Mouse (Mus musculus) embryonic facial prominence, embryonic 11.5 days (tissue): ENCODE measurements around the gene Slx1b. TPM values are rescaled to one million over a fixed set of nuclear protein-coding genes. Genes with fewer than 3 reads are reported as not detected.
"Not testable (repeated sequence)": the region's sequence is repeated elsewhere in the genome, so short reads cannot be mapped to it uniquely, and the experiment has no call there.

Experiments used
- ATAC-seq: fragments of 200-750 bp; cut with Nextera tagmentation; replicated peaks from 2 replicates; pipeline ENCODE4 v1.8.0; 2017; ENCODE audit warnings: low read depth; ENCODE audit not compliant: insufficient number of reproducible peaks, low FRiP score, low TSS enrichment
- DNase-seq: peaks from one replicate; pipeline ENCODE4 v3.0.0-alpha.2; 2015; ENCODE audit warnings: low spot score
- H3K27ac ChIP-seq: fragments of 300-500 bp; sonication (generic); replicated peaks from 2 replicates; pipeline ENCODE4 v1.5.1; 2014; ENCODE audit warnings: mild to moderate bottlenecking, low read depth, low read length, control low read depth
- H3K27me3 ChIP-seq: fragments of 300-500 bp; sonication (generic); 2 replicates; pipeline ENCODE4 v1.6.1; 2014; ENCODE audit warnings: mild to moderate bottlenecking, low read length, moderate library complexity, mixed read lengths; ENCODE audit not compliant: control insufficient read depth, insufficient read depth
- H3K36me3 ChIP-seq: fragments of 300-500 bp; sonication (generic); replicated peaks from 2 replicates; pipeline ENCODE4 v1.6.1; 2014; ENCODE audit warnings: low read depth, mild to moderate bottlenecking, low read length, moderate library complexity, mixed read lengths; ENCODE audit not compliant: control insufficient read depth, insufficient read depth
- H3K4me1 ChIP-seq: fragments of 300-500 bp; sonication (generic); 2 replicates; pipeline ENCODE4 v1.6.1; 2014; ENCODE audit warnings: low read length, mixed read lengths; ENCODE audit not compliant: control insufficient read depth, insufficient read depth
- H3K4me2 ChIP-seq: fragments of 300-500 bp; sonication (generic); 2 replicates; pipeline ENCODE4 v1.6.1; 2014; ENCODE audit warnings: low read depth, mild to moderate bottlenecking, control low read depth, low read length, moderate library complexity
- H3K4me3 ChIP-seq: fragments of 300-500 bp; sonication (generic); 2 replicates; pipeline ENCODE4 v1.5.1; 2014; ENCODE audit warnings: low read depth, low read length, control low read depth
- H3K9ac ChIP-seq: fragments of 300-500 bp; sonication (generic); replicated peaks from 2 replicates; pipeline ENCODE4 v1.6.1; 2014; ENCODE audit warnings: mild to moderate bottlenecking, control low read depth, low read length
- H3K9me3 ChIP-seq: fragments of 300-500 bp; sonication (generic); replicated peaks from 2 replicates; pipeline ENCODE4 v1.6.1; 2016; ENCODE audit warnings: mild to moderate bottlenecking, low read length, inconsistent platforms, mixed read lengths; ENCODE audit not compliant: control insufficient read depth
- WGBS: fragments of 180-500 bp; shearing (Covaris S2); extraction: QIAGEN DNeasy Blood & Tissue Kit; methylation state at CpG from one replicate; pipeline ENCODE4 v1.1.7; 2014; 5-methylcytosine and 5-hydroxymethylcytosine counted together
- polyA plus RNA-seq: library from polyadenylated mRNA; unstranded; fragments of >200 nt; fragmentation: Nextera tagmentation; extraction: Ambion mirVana; gene quantifications from 2 replicates; pipeline ENCODE4 v1.2.1, GENCODE M21; 2014

Gene Slx1b
- 10.0 and 10.4 TPM in 2 replicates for polyA plus RNA-seq

GRCm38 (mm10) chr7:126695631-126696207 is at the start of gene Slx1b:
Gene Slx1b, minus strand, starts transcription at chr7:126695784.
- DNase-seq: peak; percentile 98
- peaks cover 2% of the 10 kb centered on the region; the same call in 1 of the 2 replicates for H3K4me1 ChIP-seq
- H3K9ac ChIP-seq: peak within 1 kb of the TSS; percentile 90
- no peaks in the 10 kb centered on the region for H3K27me3 ChIP-seq
- H3K4me2 ChIP-seq: peak within 1 kb of the TSS; percentile 76
- ATAC-seq: peak; percentile 95
- H3K27ac ChIP-seq: peak within 1 kb of the TSS; percentile 89
- WGBS: 0% methylated on average over 37 of the region's 40 CpGs
- peak within 1 kb of the TSS; percentile 85 for H3K4me3 ChIP-seq
- no peaks in the 10 kb centered on the region; the same call in 1 of the 2 replicates for H3K36me3 ChIP-seq
- H3K9me3 ChIP-seq: no peaks in the 10 kb centered on the region

- H3K9me3 ChIP-seq: no peaks in the 10 kb centered on the region
- no peak overlapping the region for H3K9ac ChIP-seq
- H3K36me3 ChIP-seq: no peaks in the 10 kb centered on the region
- no peak overlapping the region for H3K27ac ChIP-seq
- no peak overlapping the region for H3K4me3 ChIP-seq
- 93% methylated on average over 13 of the region's 13 CpGs for WGBS
- DNase-seq (no peak), ATAC-seq (no peak)
- H3K4me2 ChIP-seq: no peak overlapping the region
- H3K27me3 ChIP-seq: no peaks in the 10 kb centered on the region
- H3K4me1 ChIP-seq: no peaks in the 10 kb centered on the region
Measured at GRCm38 (mm10) chr7:126741964-126742482, 46.4 kb upstream of the Slx1b start.

- ATAC-seq: peak; percentile 65; the same call in 1 of the 2 replicates
- WGBS: 89% methylated on average over 5 of the region's 5 CpGs
Measured at GRCm38 (mm10) chr7:126741452-126741851, 45.9 kb upstream of the Slx1b start.

GRCm38 (mm10) chr7:126740977-126741376 is 45.4 kb upstream of the Slx1b start:
- WGBS: 74% methylated on average over 5 of the region's 5 CpGs
- Histone ChIP-seq H3K4me3 (no peak overlapping the region), H3K9me3 (no peaks in the 10 kb centered on the region), H3K27me3 (no peaks in the 10 kb centered on the region), H3K4me1 (no peaks in the 10 kb centered on the region), H3K27ac (no peak overlapping the region), H3K9ac (no peak overlapping the region), H3K36me3 (no peaks in the 10 kb centered on the region), H3K4me2 (no peak overlapping the region)
- DNase-seq (no peak), ATAC-seq (no peak)

More at GRCm38 (mm10) chr7:126741452-126741851, 45.9 kb upstream of the Slx1b start:
- H3K27me3 ChIP-seq: no peaks in the 10 kb centered on the region
- DNase-seq: no peak
- no peaks in the 10 kb centered on the region for H3K4me1 ChIP-seq
- H3K4me3 ChIP-seq: no peak overlapping the region
- H3K36me3 ChIP-seq: no peaks in the 10 kb centered on the region
- H3K27ac ChIP-seq: no peak overlapping the region
- no peaks in the 10 kb centered on the region for H3K9me3 ChIP-seq
- no peak overlapping the region for H3K4me2 ChIP-seq
- H3K9ac ChIP-seq: no peak overlapping the region

GRCm38 (mm10) chr7:126740132-126740735 is 44.6 kb upstream of the Slx1b start:
- H3K27me3 ChIP-seq: no peaks in the 10 kb centered on the region
- no peak overlapping the region for H3K27ac ChIP-seq
- 78% methylated on average over 13 of the region's 13 CpGs for WGBS
- no peaks in the 10 kb centered on the region for H3K36me3 ChIP-seq
- H3K4me1 ChIP-seq: no peaks in the 10 kb centered on the region
- H3K9ac ChIP-seq: no peak overlapping the region
- ATAC-seq: no peak
- H3K4me2 ChIP-seq: no peak overlapping the region
- no peaks in the 10 kb centered on the region for H3K9me3 ChIP-seq
- H3K4me3 ChIP-seq: no peak overlapping the region
- no peak for DNase-seq

GRCm38 (mm10) chr7:126739551-126739950 is 44.0 kb upstream of the Slx1b start:
- no peaks in the 10 kb centered on the region for H3K9me3 ChIP-seq
- H3K36me3 ChIP-seq: no peaks in the 10 kb centered on the region
- H3K4me3 ChIP-seq: no peak overlapping the region
- no peak overlapping the region for H3K27ac ChIP-seq
- no peaks in the 10 kb centered on the region for H3K4me1 ChIP-seq
- H3K27me3 ChIP-seq: no peaks in the 10 kb centered on the region
- DNase-seq (no peak), ATAC-seq (no peak)
- H3K4me2 ChIP-seq: no peak overlapping the region
- 83% methylated on average over 17 of the region's 17 CpGs for WGBS
- H3K9ac ChIP-seq: no peak overlapping the region

GRCm38 (mm10) chr7:126736122-126736521 is 40.5 kb upstream of the Slx1b start:
- no peak overlapping the region for H3K4me3 ChIP-seq
- WGBS: 72% methylated on average over 8 of the region's 8 CpGs

GRCm38 (mm10) chr7:126730256-126730789 is 34.7 kb upstream of the Slx1b start:
- not testable (repeated sequence) for H3K4me2 ChIP-seq, DNase-seq, H3K4me1 ChIP-seq, H3K9ac ChIP-seq, H3K27ac ChIP-seq, H3K4me3 ChIP-seq, ATAC-seq, H3K27me3 ChIP-seq, H3K9me3 ChIP-seq, H3K36me3 ChIP-seq
- 79% methylated on average over 4 of the region's 4 CpGs for WGBS

More at GRCm38 (mm10) chr7:126736122-126736521, 40.5 kb upstream of the Slx1b start:
- H3K36me3 ChIP-seq: no peaks in the 10 kb centered on the region
- H3K27me3 ChIP-seq: no peaks in the 10 kb centered on the region
- H3K9me3 ChIP-seq: no peaks in the 10 kb centered on the region
- no peak overlapping the region for H3K4me2 ChIP-seq
- no peak overlapping the region for H3K27ac ChIP-seq
- no peak overlapping the region for H3K9ac ChIP-seq
- ATAC-seq (no peak), DNase-seq (no peak)
- no peaks in the 10 kb centered on the region for H3K4me1 ChIP-seq
